30 mouse cellular contexts compared by ENCODE assay signal in the genomic region with DNA sequence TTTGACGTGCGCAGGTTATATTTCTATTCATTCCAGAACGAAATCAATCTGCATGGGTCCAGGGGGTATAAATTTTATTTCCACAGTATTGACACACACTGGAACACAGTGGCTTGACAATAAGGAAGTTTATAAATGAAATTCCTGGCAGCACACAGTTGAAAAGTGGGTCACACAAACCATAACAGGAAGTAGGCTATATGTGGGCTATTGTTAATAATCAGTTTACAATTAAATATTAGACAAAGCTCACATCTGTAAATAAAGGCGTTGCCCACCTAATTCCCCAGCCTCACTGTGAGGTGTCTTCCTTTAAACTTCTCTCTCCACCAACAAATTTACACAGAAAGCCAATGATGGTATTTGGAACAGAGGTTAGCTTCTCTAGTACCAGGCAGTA.
"Had no signal": no experiment of that assay in that cellular context is flagged by ENCODE, and none has a peak within 500 bp of the region (broad histone marks: within the 10 kb centered on the region; RNA-seq: fewer than 3 reads in every experiment).

No protein-coding gene starts in this region.

- H3K4me3 ChIP-seq: left cerebral cortex, adult 2 months; limb, embryonic 10.5 days; limb, embryonic 12.5 days; limb, embryonic 13.5 days; limb, embryonic 15.5 days; liver, embryonic 12.5 days; liver, embryonic 13.5 days; liver, embryonic 15.5 days; lung, embryonic 15.5 days; megakaryocyte, embryonic 14.5 days; midbrain, embryonic 10.5 days; midbrain, embryonic 12.5 days; midbrain, embryonic 13.5 days; myocyte; neural tube, embryonic 12.5 days; neural tube, embryonic 13.5 days had no signal

- H3K27me3 ChIP-seq: limb, embryonic 12.5 days; limb, embryonic 13.5 days; limb, embryonic 15.5 days; liver, embryonic 12.5 days; liver, embryonic 13.5 days; liver, embryonic 15.5 days; lung, embryonic 15.5 days; megakaryocyte, embryonic 14.5 days; midbrain, embryonic 12.5 days; midbrain, embryonic 13.5 days; neural tube, embryonic 12.5 days; neural tube, embryonic 13.5 days had no signal

- H3K27ac ChIP-seq: left cerebral cortex, adult 2 months; limb, embryonic 10.5 days; limb, embryonic 12.5 days; limb, embryonic 13.5 days; limb, embryonic 15.5 days; liver, embryonic 12.5 days; liver, embryonic 13.5 days; liver, embryonic 14.5 days; liver, embryonic 15.5 days; lung, embryonic 15.5 days; macrophage; midbrain, embryonic 10.5 days; midbrain, embryonic 12.5 days; midbrain, embryonic 13.5 days; neural tube, embryonic 12.5 days; neural tube, embryonic 13.5 days had no signal

- H3K4me1 ChIP-seq: limb, embryonic 10.5 days; limb, embryonic 12.5 days; limb, embryonic 15.5 days; liver, embryonic 12.5 days; liver, embryonic 13.5 days; liver, embryonic 15.5 days; lung, embryonic 15.5 days; megakaryocyte, embryonic 14.5 days; midbrain, embryonic 10.5 days; midbrain, embryonic 12.5 days; midbrain, embryonic 13.5 days; neural tube, embryonic 12.5 days; neural tube, embryonic 13.5 days had no signal

- DNase-seq: left cerebral cortex, postnatal 4 days; liver; liver, embryonic 13.5 days; liver, postnatal 0 days; lung, adult 18-20 months; lung, adult 2 months; lung, embryonic 14.5 days; lung, postnatal 10 days; lung, postnatal 14 days; lung, postnatal 4 days; midbrain, embryonic 14.5 days had no signal

- H3K9ac ChIP-seq: limb, embryonic 12.5 days; limb, embryonic 13.5 days; limb, embryonic 15.5 days; liver, embryonic 12.5 days; liver, embryonic 13.5 days; liver, embryonic 14.5 days; liver, embryonic 15.5 days; liver, postnatal 0 days; lung, embryonic 14.5 days; lung, embryonic 15.5 days; midbrain, embryonic 12.5 days; midbrain, embryonic 13.5 days; neural tube, embryonic 12.5 days; neural tube, embryonic 13.5 days had no signal

- H3K36me3 ChIP-seq: limb, embryonic 10.5 days; limb, embryonic 12.5 days; limb, embryonic 13.5 days; limb, embryonic 15.5 days; liver, embryonic 12.5 days; liver, embryonic 13.5 days; liver, embryonic 15.5 days; lung, embryonic 15.5 days; midbrain, embryonic 10.5 days; midbrain, embryonic 12.5 days; midbrain, embryonic 13.5 days; neural tube, embryonic 12.5 days; neural tube, embryonic 13.5 days had no signal

- ATAC-seq: liver, embryonic 12.5 days; liver, postnatal 0 days; midbrain, embryonic 13.5 days; midbrain, embryonic 16.5 days had no signal

- H3K9me3 ChIP-seq: limb, embryonic 10.5 days; limb, embryonic 12.5 days; limb, embryonic 13.5 days; limb, embryonic 15.5 days; liver, embryonic 12.5 days; liver, embryonic 13.5 days; liver, embryonic 15.5 days; lung, embryonic 15.5 days; megakaryocyte, embryonic 14.5 days; midbrain, embryonic 10.5 days; midbrain, embryonic 12.5 days; midbrain, embryonic 13.5 days; neural tube, embryonic 12.5 days; neural tube, embryonic 13.5 days had no signal

- H3K4me2 ChIP-seq: limb, embryonic 12.5 days; limb, embryonic 13.5 days; limb, embryonic 15.5 days; liver, embryonic 11.5 days; liver, embryonic 12.5 days; liver, embryonic 13.5 days; liver, embryonic 15.5 days; lung, embryonic 14.5 days; lung, embryonic 15.5 days; midbrain, embryonic 12.5 days; midbrain, embryonic 13.5 days; neural tube, embryonic 12.5 days; neural tube, embryonic 13.5 days had no signal
